Mouse (Mus musculus): ENCODE data around the gene Ensa. TPM values are rescaled to one million over a fixed set of nuclear protein-coding genes. Genes with fewer than 3 reads are reported as not detected.
"Not testable (repeated sequence)": the region's sequence is repeated elsewhere in the genome, so short reads cannot be mapped to it uniquely, and the experiment has no call there.

The Ensa gene
- total RNA-seq, 1 experiment from 2014 or later: 79.4 TPM

- ATAC-seq (replicated peaks; ENCODE audit: low read depth, poor library complexity, severe bottlenecking): 0 out of 2 replicates have a peak, but pooled peaks have one; percentile 15
Observed at GRCm38 (mm10) chr3:95639694-95640093, 14.9 kb downstream of the Ensa start.

- no peak for ATAC-seq (replicated peaks; ENCODE audit: low read depth, poor library complexity, severe bottlenecking)
Observed at GRCm38 (mm10) chr3:95643097-95643496, 18.3 kb downstream of the Ensa start.

GRCm38 (mm10) chr3:95645313-95646235 lies 20.8 kb downstream of the Ensa start:
- peak; percentile 92 for ATAC-seq (replicated peaks; ENCODE audit: low read depth, poor library complexity, severe bottlenecking)

DNA sequence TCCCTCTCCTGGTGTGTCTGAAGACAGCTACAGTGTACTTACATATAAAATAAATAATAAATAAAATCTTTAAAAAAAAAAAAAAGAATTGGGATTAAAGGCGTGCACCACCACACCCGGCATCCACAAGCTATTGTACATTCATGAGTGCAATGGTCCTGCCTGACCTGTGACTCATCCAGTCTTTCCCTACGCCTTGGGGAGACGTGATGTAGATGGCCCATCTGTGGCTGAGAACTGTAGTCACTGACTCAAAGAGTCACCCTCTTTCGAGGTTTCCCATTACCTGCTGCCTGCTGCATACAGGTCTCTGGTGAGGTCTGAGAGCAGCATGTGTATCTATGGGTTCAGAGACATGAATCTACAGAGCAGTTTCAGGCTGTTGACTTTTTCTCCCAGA lies 23.2 kb downstream of the Ensa start:
- no peak for ATAC-seq (replicated peaks; ENCODE audit: low read depth, poor library complexity, severe bottlenecking)

DNA sequence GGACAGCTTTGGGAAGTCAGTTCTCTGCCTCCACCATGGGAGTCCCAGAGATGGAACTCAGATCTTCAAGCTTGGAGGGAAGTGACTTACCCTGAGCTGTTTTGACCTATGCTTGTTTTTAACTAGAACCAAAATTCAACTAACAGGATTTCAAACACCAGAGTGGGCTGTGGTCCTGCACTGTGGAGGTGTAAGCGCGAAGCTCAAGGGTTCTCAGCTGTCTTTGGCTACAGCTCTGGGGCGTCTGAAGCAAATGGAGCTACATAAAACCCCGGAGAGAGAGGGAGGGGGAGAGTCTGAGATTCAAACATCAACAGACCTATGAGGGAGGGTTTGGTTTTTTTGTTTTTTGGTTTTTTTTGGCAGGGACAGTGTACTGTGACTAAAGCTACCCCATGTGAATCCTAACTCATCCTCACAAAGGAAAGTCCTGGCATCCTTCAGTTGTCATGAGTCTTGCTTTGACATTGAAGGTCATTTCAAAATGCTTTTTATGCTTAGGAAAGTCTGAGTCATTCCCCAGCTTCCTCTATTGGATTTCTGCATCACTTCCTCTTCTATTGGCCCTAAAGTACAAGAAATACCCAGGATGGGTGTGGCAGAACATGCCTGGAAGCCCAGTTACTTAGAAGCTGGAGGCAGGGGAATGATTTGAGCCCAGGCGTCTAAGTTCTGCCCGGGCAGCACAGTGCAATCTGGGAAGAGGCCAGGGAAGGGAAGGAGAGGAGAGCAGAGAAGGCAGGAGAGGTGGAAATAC lies 25.7 kb downstream of the Ensa start:
- ATAC-seq (replicated peaks; ENCODE audit: low read depth, poor library complexity, severe bottlenecking): peak; percentile 53

- 0 out of 2 replicates have a peak, but pooled peaks have one; percentile 2 for ATAC-seq (replicated peaks; ENCODE audit: low read depth, poor library complexity, severe bottlenecking)
Observed at GRCm38 (mm10) chr3:95651033-95651373, 26.2 kb downstream of the Ensa start.

- no peak for ATAC-seq (replicated peaks; ENCODE audit: low read depth, poor library complexity, severe bottlenecking)
Observed at GRCm38 (mm10) chr3:95651391-95652203, 26.8 kb downstream of the Ensa start.

DNA sequence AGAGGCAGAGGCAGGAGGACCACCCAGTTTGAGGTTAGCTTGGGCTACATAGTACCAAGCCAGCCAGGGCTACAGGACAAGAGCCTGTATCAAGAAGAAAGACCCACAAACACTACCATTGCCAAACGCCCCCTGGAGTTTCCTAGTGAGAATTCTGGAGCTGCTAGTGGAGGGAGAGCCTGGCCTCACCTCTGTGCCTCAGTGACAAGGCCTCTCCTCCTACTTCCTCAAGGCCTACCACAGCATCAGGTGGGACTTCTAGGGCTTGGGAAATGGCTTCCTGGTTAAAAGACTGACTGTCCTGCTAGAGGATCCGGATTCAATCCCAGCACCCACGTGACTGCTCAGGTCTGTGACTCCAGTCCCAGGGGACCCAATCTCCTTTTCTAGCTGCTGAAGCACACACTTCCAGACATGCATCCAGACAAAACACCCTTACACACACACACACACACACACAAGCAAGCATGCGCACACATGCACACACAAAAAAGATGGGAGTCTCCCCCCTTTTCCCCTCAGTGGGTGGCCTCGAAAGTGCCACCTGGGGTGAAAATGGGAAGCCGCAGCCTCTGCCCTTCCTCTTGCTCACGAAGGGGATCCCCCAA lies 27.5 kb downstream of the Ensa start:
- ATAC-seq (replicated peaks; ENCODE audit: low read depth, poor library complexity, severe bottlenecking): peak; percentile 34

DNA sequence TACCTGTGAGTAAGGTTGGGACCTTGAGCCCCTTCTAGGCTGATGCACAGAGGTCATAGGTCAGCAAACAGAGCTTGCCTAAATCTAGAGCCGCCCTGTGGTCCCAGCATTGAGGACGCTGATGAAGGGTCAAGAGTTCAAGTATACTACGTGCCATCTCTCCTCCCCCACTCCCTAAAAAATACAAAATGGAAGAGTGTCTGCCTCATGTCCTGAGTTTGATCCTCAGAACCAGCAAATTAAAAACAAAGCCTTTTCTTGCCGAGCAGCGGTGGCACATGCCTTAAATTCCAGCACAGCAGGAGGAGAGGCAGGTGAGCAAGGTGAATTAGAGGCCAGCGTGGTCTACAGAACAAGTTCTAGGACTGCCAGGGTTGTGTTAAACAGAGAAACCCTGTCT lies 28.1 kb downstream of the Ensa start:
- ATAC-seq (replicated peaks; ENCODE audit: low read depth, poor library complexity, severe bottlenecking): no peak

DNA sequence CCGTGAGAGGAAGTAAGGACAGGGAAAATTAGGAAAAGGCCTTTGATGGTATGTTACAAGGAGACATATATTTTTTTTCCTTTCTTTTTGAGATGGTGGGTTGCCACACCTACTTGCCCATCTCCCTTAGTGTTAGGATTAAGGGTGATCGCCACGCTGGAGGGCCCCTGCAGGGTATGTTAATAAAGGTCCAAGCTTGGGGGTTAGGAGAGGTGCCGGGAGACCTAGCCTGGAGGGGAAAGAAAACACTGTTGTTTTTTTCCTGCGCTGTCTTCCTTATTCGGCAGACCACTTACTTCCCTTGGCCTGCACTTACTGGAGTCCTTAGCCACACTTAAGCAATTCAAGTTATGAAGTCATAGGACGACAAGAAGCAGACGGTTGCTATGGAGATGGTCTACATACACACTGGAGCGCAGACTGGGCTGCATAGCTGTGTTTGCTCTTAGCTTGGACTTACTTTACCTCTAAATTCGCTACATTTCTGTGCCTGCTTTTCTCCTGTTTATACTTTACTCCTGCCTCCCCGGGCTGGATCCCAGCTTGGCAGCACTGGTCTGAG lies 28.8 kb downstream of the Ensa start:
- peak; percentile 61 for ATAC-seq (replicated peaks; ENCODE audit: low read depth, poor library complexity, severe bottlenecking)

DNA sequence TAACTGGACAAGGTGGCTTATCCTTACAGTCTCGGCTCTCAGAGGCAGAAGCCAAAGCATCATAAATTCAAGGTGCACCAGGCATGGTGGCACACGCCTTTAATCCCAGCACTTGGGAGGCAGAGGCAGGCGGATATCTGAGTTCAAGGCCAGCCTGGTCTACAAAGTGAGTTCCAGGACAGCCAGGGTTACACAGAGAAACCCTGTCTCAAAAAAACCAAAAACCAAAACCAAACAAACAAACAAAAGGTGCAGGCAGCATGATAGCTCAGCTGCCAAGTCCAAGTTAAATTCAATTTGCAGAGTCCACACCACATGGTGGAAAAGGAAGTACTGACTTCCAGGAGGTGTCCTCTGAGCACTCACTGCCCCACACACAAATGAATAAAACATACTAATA lies 29.6 kb downstream of the Ensa start:
- not testable (repeated sequence) for ATAC-seq (replicated peaks; ENCODE audit: low read depth, poor library complexity, severe bottlenecking)

GRCm38 (mm10) chr3:95655437-95655836 lies 30.6 kb downstream of the Ensa start:
- ATAC-seq (replicated peaks; ENCODE audit: low read depth, poor library complexity, severe bottlenecking): no peak

DNA sequence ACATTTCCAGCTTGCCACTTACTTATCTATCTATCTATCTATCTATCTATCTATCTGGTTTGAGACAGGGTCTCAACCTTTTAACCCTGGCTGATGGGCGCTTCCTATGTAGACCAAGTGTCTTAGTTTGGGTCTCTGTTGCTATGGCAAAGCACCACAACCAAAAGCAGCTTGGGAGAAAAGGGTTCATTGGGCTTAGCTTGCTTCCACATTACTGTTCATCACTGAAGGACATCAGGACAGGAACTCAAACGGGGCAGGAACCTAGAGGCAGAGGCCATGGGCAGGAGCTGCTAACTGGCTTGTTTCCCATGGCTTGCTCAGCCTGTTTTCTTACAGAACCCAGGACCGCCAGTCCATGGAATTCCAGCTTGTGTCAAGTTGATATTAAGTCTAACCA lies 32.3 kb downstream of the Ensa start:
- no peak for ATAC-seq (replicated peaks; ENCODE audit: low read depth, poor library complexity, severe bottlenecking)

- ATAC-seq (replicated peaks; ENCODE audit: low read depth, poor library complexity, severe bottlenecking): no peak
Observed at GRCm38 (mm10) chr3:95657711-95658110, 32.9 kb downstream of the Ensa start.

GRCm38 (mm10) chr3:95658236-95658867 lies 33.6 kb downstream of the Ensa start, which contains the start of gene Mcl1:
Gene Mcl1 (plus strand): TSS chr3:95658788.
- peak; percentile 73 for ATAC-seq (replicated peaks; ENCODE audit: low read depth, poor library complexity, severe bottlenecking)

DNA sequence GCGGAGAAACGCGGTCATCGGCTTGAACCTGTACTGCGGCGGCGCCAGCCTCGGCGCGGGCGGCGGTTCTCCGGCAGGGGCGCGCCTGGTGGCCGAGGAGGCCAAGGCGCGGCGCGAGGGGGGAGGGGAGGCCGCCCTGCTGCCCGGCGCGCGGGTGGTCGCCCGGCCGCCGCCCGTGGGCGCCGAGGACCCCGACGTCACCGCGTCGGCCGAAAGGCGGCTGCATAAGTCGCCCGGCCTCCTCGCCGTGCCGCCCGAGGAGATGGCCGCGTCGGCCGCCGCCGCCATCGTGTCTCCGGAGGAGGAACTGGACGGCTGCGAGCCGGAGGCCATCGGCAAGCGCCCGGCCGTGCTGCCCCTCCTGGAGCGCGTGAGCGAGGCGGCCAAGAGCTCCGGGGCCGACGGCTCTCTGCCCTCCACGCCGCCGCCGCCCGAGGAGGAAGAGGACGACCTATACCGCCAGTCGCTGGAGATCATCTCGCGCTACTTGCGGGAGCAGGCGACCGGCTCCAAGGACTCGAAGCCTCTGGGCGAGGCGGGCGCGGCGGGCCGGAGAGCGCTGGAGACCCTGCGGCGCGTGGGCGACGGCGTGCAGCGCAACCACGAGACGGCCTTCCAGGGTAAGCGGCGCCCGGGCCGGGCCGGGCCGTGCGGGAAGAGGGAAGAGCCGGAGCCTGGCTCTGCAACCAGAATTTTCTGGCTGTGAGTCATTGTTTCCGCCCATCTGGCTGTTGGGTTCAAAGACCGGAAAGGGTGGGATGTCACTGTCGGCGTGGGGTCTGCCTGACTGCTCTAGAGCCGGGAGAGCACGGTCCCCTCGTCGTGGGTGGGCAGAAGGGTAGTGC lies 34.3 kb downstream of the Ensa start:
- peak; percentile 34 for ATAC-seq (replicated peaks; ENCODE audit: low read depth, poor library complexity, severe bottlenecking)

DNA sequence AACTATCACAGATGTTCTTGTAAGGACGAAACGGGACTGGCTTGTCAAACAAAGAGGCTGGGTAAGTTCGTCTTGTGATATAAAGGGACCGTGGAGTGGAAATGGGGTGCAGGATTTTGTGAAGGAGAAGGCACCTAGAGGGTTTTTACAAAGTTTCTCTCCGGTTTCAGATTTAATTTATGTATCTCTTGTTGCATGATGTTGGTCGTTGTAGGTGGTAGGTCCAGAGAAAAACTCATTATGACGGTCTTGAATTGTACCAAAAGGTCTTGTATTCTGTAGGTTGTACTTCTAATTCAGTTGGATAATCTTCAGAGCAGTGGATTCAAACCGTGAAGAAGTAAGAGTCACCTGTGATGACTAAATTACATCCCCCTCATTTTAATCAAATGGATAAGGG lies 35.2 kb downstream of the Ensa start:
- no peak for ATAC-seq (replicated peaks; ENCODE audit: low read depth, poor library complexity, severe bottlenecking)

- no peak for ATAC-seq (replicated peaks; ENCODE audit: low read depth, poor library complexity, severe bottlenecking)
Observed at GRCm38 (mm10) chr3:95660788-95661478, 36.1 kb downstream of the Ensa start.

All from common myeloid progenitor, adult 5-6 weeks (primary cell).